Mouse (Mus musculus) olfactory bulb, adult 2 months (tissue): ENCODE results near the gene Icam2.

Experiments
- CTCF ChIP-seq: fragments of 200-500 bp; IDR thresholded peaks from 2 replicates; pipeline ENCODE4 v1.5.1; 2012; ENCODE audit warnings: low read depth, mild to moderate bottlenecking, low read length, moderate library complexity; ENCODE audit not compliant: insufficient read depth
- POLR2A ChIP-seq: fragments of 200-500 bp; IDR thresholded peaks from 2 replicates; pipeline ENCODE4 v1.6.1; 2012; ENCODE audit warnings: mild to moderate bottlenecking, low read depth, low read length, moderate library complexity; ENCODE audit not compliant: insufficient read depth

GRCm38 (mm10) chr11:106366316-106366715 is 21.6 kb downstream of the Icam2 start:
- TF ChIP-seq POLR2A (no peak), CTCF (peak; percentile 70)
